ENCODE assay signal across 15 mouse cellular contexts in the genomic region with DNA sequence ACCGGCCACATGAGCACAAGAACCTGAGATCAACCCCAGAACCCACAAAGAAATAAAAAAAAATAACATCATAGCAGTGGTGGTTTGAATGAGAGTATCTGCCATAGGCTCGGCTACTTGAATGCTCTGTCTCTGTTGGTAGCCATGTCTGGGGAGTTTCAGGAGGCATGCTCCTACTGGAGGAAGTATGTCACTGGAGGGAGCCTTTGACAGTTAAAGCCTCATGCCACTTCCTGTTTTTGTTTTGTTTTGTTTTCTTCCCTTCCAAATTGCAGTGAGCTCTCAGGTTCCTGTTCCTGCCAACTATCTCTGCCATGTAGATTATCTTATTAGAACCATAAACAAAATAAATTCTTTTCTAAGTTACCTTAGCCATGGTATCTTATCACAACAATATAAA.
DNase-seq lines count a peak whose midpoint lies in the region; ATAC-seq lines count a peak whose summit lies in the region.
"Had no signal": no experiment of that assay in that cellular context is flagged by ENCODE, and none has a peak within 500 bp of the region (broad histone marks: within the 10 kb centered on the region; RNA-seq: fewer than 3 reads in every experiment).

No protein-coding gene starts in this region.

- no peak overlapping the region for H3K4me3 ChIP-seq in limb, embryonic 10.5 days
- H3K4me3 ChIP-seq: embryonic facial prominence, embryonic 10.5 days; embryonic facial prominence, embryonic 12.5 days; forebrain, embryonic 13.5 days; forebrain, embryonic 15.5 days had no signal

- H3K4me1 ChIP-seq in limb, embryonic 10.5 days = peaks cover 10% of the 10 kb centered on the region

- H3K9me3 ChIP-seq in limb, embryonic 10.5 days (replicated peaks) = no peaks in the 10 kb centered on the region
- H3K9me3 ChIP-seq: embryonic facial prominence, embryonic 10.5 days; embryonic facial prominence, embryonic 12.5 days; forebrain, embryonic 13.5 days; forebrain, embryonic 15.5 days had no signal

- DNase-seq in limb, embryonic 10.5 days (ENCODE audit: low spot score) = no peak
- no peak for DNase-seq in MN1 (ENCODE audit: low spot score)
- DNase-seq in left cerebral cortex, adult 18-20 months (ENCODE audit: low spot score in 2 of 2) = no peak
- DNase-seq in kidney, postnatal 14 days = no peak
- DNase-seq: adrenal gland, adult 2 months; B cell, adult 2 months had no signal

- H3K36me3 ChIP-seq in limb, embryonic 10.5 days = no peaks in the 10 kb centered on the region
- H3K36me3 ChIP-seq: embryonic facial prominence, embryonic 10.5 days; embryonic facial prominence, embryonic 12.5 days; forebrain, embryonic 15.5 days; G1E had no signal

- H3K27me3 ChIP-seq in limb, embryonic 10.5 days (ENCODE audit: low read depth, poor library complexity, severe bottlenecking) = no peaks in the 10 kb centered on the region
- H3K27me3 ChIP-seq: embryonic facial prominence, embryonic 12.5 days; forebrain, embryonic 15.5 days had no signal

- 89% methylated on average over 2 of the region's 2 CpGs for WGBS in limb, embryonic 10.5 days

- ATAC-seq in common myeloid progenitor, adult 5-6 weeks (replicated peaks; ENCODE audit: low read depth, poor library complexity, severe bottlenecking) = 0 out of 2 replicates have a peak, but pooled peaks have one; percentile 22
- ATAC-seq in megakaryocyte progenitor cell, adult 5-6 weeks (replicated peaks; ENCODE audit: poor library complexity) = peak; percentile 68
- ATAC-seq: CD4-positive, CD25-positive, alpha-beta regulatory T cell, adult 4 months; forebrain, embryonic 13.5 days; forebrain, embryonic 15.5 days; forebrain, postnatal 0 days had no signal

- 0 out of 2 replicates have a peak overlapping the region, but pooled peaks have one; percentile 30 for H3K27ac ChIP-seq in limb, embryonic 10.5 days
- H3K27ac ChIP-seq: embryonic facial prominence, embryonic 10.5 days; embryonic facial prominence, embryonic 12.5 days; forebrain, embryonic 13.5 days; forebrain, embryonic 15.5 days had no signal
